Mouse (Mus musculus) kidney, postnatal 0 days (tissue): ENCODE data around the gene Slc16a6. TPM values are rescaled to one million over a fixed set of nuclear protein-coding genes. Genes with fewer than 3 reads are reported as not detected.

Experiments used
- ATAC-seq: fragments of 200-750 bp; cut with Nextera tagmentation; replicated peaks from 2 replicates; pipeline ENCODE4 v1.8.0; 2017; ENCODE audit warnings: low read depth, moderate number of reproducible peaks, moderate TSS enrichment, moderate library complexity; ENCODE audit not compliant: low FRiP score
- DNase-seq: peaks from one replicate; pipeline ENCODE4 v3.0.0-alpha.2; 2016; ENCODE audit warnings: low spot score
- H3K27ac ChIP-seq: fragments of 300-500 bp; sonication (generic); 2 replicates; pipeline ENCODE4 v1.5.1; 2014; ENCODE audit warnings: mild to moderate bottlenecking
- H3K27me3 ChIP-seq: fragments of 300-500 bp; sonication (generic); 2 replicates; pipeline ENCODE4 v1.6.1; 2014; ENCODE audit warnings: low read length, mixed read lengths; ENCODE audit not compliant: insufficient read depth
- H3K36me3 ChIP-seq: fragments of 300-500 bp; sonication (generic); 2 replicates; pipeline ENCODE4 v1.6.1; 2014; ENCODE audit warnings: low read length, mixed read lengths; ENCODE audit not compliant: insufficient read depth
- H3K4me1 ChIP-seq: fragments of 300-500 bp; sonication (generic); replicated peaks from 2 replicates; pipeline ENCODE4 v1.6.1; 2014; ENCODE audit warnings: antibody characterized with exemption, low read length, mixed read lengths; ENCODE audit not compliant: insufficient read depth
- H3K4me2 ChIP-seq: fragments of 300-500 bp; sonication (generic); 2 replicates; pipeline ENCODE4 v1.6.1; 2014; ENCODE audit warnings: mild to moderate bottlenecking, low read length, moderate library complexity, mixed read lengths
- H3K4me3 ChIP-seq: fragments of 300-500 bp; sonication (generic); replicated peaks from 2 replicates; pipeline ENCODE4 v1.5.1; 2014; ENCODE audit warnings: low read depth, low read length
- H3K9ac ChIP-seq: fragments of 300-500 bp; sonication (generic); 2 replicates; pipeline ENCODE4 v1.6.1; 2014; ENCODE audit warnings: low read depth, low read length
- H3K9me3 ChIP-seq: fragments of 300-500 bp; sonication (generic); replicated peaks from 2 replicates; pipeline ENCODE4 v1.6.1; 2016; ENCODE audit warnings: low read length, inconsistent platforms, mixed read lengths
- CTCF ChIP-seq: IDR thresholded peaks from 2 replicates; pipeline ENCODE4 v1.5.1; 2016; ENCODE audit warnings: antibody characterized with exemption, low read depth, mild to moderate bottlenecking, moderate library complexity
- WGBS: fragments of 180-500 bp; shearing (Covaris S2); extraction: QIAGEN DNeasy Blood & Tissue Kit; methylation state at CpG from one replicate; pipeline ENCODE4 v1.1.7; 2014; 5-methylcytosine and 5-hydroxymethylcytosine counted together
- polyA plus RNA-seq: library from polyadenylated mRNA; unstranded; fragments of >200 nt; fragmentation: Nextera tagmentation; extraction: Ambion mirVana; gene quantifications from 2 replicates; pipeline ENCODE4 v1.2.1, GENCODE M21; 2015

Gene Slc16a6
- polyA plus RNA-seq, 1 experiment from 2014 or later, result 5.3 TPM

DNA sequence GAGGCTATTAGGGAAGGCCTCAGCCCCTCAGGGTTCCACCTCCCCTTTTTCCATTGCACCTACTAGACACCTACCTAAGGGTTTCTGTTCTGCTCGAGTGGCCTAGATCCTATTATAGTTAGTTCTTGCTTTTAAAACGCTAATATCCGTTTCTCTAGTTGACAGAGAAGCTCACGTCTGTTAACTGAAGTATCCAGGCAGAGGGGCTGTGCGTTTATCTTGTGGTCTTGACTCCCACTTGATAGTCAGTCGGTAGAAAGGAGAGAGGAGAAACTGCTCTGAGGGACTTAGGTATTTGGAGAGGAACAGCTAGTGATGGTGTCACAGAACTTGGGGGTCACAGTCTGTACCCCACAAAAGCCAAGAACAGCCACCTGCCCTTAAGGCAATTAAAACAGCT, 3.3 kb upstream of the Slc16a6 start:
- Histone ChIP-seq H3K4me3 (no peak overlapping the region), H3K9ac (no peak overlapping the region), H3K4me2 (no peak overlapping the region), H3K27me3 (no peaks in the 10 kb centered on the region), H3K9me3 (no peaks in the 10 kb centered on the region), H3K27ac (no peak overlapping the region), H3K36me3 (no peaks in the 10 kb centered on the region), H3K4me1 (no peaks in the 10 kb centered on the region; the same call in 1 of the 2 replicates)
- no peak for DNase-seq
- WGBS, result 52% methylated on average over 6 of the region's 6 CpGs
- ATAC-seq, result no peak
- no peak for TF ChIP-seq CTCF

DNA sequence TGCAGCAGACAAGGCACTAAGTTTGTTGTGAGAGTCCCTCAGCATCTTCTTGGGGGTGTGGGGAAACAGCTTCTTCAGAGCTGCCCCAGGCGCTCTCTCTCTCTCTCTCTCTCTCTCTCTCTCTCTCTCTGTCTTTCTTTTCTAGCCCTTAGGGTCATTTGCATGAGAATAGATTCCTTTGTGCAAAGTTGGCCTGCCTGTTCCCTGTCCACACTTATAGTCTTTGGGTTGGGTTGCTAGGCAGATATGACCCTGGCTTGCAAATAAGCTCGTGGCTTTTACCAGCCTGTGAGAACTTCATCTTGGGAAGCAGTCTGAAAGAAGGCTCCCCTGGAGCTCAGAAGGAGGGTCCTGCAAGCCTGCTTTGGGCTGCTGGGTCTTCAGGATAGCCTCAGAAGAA, 2.8 kb upstream of the Slc16a6 start:
- no peak for ATAC-seq
- H3K36me3 ChIP-seq, result no peaks in the 10 kb centered on the region
- H3K4me1 ChIP-seq, result no peaks in the 10 kb centered on the region; the same call in 1 of the 2 replicates
- 62% methylated on average over 2 of the region's 2 CpGs for WGBS
- H3K4me2 ChIP-seq, result no peak overlapping the region
- H3K4me3 ChIP-seq, result no peak overlapping the region
- H3K27me3 ChIP-seq, result no peaks in the 10 kb centered on the region
- no peak for DNase-seq
- H3K9me3 ChIP-seq, result no peaks in the 10 kb centered on the region
- no peak overlapping the region for H3K9ac ChIP-seq
- TF ChIP-seq CTCF, result no peak
- no peak overlapping the region for H3K27ac ChIP-seq

DNA sequence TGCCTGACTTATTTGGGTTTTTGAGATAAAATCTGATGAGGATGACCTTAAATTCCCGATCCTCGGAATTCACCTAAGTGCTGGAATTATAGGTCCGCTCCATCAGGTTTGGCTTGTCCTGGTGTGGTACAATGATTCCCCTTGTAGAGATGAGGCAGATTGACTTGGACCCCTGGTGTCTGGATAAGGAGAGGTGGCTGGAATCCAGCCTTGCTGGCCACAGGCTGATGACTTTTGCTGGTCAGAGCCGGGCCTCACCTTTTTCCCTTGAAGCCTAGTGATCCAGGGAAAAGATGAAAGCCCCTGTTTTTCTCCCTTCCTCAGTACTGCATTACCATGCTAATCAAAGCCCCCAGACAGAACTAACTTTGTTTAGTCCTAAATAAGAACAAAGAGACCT, 2.3 kb upstream of the Slc16a6 start:
- H3K4me1 ChIP-seq, result no peaks in the 10 kb centered on the region; the same call in 1 of the 2 replicates
- H3K9ac ChIP-seq, result no peak overlapping the region
- H3K27ac ChIP-seq, result no peak overlapping the region
- H3K4me2 ChIP-seq, result no peak overlapping the region
- H3K27me3 ChIP-seq, result no peaks in the 10 kb centered on the region
- no peak overlapping the region for H3K4me3 ChIP-seq
- ATAC-seq (no peak), DNase-seq (no peak)
- no peaks in the 10 kb centered on the region for H3K9me3 ChIP-seq
- no peak for TF ChIP-seq CTCF
- 83% methylated on average over 4 of the region's 4 CpGs for WGBS
- H3K36me3 ChIP-seq, result no peaks in the 10 kb centered on the region

DNA sequence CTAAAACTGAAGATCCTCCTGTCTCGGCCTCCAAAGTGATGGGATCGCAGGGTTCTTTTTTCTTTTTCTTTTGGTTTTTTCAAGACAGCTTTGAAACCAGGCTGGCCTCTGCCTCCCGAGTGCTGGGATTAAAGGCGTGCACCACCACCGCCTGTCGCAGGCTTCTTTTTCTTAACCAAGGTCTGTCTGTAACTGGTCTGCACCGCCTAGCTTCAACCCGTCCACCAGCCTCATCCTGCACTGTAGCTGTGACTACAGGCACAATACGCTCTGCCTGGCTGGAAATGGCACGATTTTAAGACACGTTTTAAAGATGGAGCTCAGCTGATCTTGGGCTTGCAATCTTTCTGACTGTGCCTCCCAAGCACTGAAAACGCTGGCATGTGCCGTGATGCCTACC, 1.4 kb upstream of the Slc16a6 start:
- ATAC-seq, result no peak
- Histone ChIP-seq H3K36me3 (no peaks in the 10 kb centered on the region), H3K9ac (no peak overlapping the region), H3K27ac (no peak overlapping the region), H3K27me3 (no peaks in the 10 kb centered on the region), H3K4me2 (no peak overlapping the region), H3K4me3 (no peak overlapping the region), H3K4me1 (no peaks in the 10 kb centered on the region; the same call in 1 of the 2 replicates), H3K9me3 (no peaks in the 10 kb centered on the region)
- 87% methylated on average over 13 of the region's 13 CpGs for WGBS
- TF ChIP-seq CTCF, result no peak
- DNase-seq, result no peak

DNA sequence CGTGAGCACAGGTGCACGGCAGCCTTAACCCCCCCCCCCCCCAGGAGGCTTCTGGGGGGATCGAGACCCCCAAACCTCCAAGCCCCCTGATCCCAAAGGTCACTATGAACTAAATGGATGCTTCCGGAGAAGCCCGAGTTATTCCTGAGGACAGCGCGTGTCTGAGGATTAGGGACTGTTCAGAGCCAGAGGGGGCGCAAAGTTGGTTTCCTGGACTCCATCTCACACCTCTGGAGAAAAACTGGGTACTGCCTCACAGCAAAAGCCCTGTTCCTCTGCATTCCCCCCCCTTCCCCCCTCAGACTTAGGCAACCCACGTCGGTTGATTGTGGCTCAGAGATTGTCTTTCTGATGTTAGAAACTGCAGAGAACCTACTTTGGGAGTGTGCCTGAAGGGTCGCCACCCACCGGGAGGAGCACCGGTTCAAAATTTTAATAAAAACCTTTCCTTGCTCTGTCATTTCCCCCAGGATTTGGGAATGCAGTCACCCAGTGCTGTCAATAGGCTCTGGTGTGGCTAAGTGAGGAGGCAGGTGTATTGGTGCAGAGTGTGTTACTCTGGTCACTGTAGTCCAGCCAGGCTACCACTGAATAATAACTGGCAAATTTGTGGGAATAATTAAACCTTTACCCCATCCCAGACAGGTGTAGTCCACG, 816 bp upstream of the Slc16a6 start:
- Histone ChIP-seq H3K9me3 (no peaks in the 10 kb centered on the region), H3K9ac (peak overlapping the region; percentile 85), H3K4me3 (peak overlapping the region; percentile 81), H3K4me2 (peak overlapping the region; percentile 98), H3K27me3 (no peaks in the 10 kb centered on the region), H3K4me1 (no peaks in the 10 kb centered on the region; the same call in 1 of the 2 replicates), H3K36me3 (no peaks in the 10 kb centered on the region), H3K27ac (0 out of 2 replicates have a peak overlapping the region, but pooled peaks have one; percentile 22)
- no peak for ATAC-seq
- peak; percentile 65 for DNase-seq
- TF ChIP-seq CTCF, result peak; percentile 33; the same call in 1 of the 2 replicates
- whole genome bisulfite sequencing, result 11% methylated on average over 14 of the region's 14 CpGs

DNA sequence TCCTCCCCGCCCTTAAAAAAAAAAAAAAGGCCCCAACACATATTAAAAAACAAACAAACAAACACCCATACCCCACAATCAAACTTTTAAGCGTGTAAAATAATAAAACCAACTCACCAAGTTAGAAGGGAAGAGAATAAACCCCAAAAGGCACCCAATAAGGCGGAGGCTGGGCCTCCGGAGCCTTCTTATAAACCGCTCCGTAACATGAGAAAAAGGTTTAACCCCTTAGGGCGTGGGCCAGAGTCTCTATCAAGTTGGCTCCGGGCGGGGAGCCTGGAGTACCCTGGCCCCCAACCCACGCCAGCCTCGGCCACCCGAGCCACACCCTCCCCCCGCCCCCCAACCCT, 602 bp downstream of the Slc16a6 start:
- Histone ChIP-seq H3K27ac (peak overlapping the region; percentile 84), H3K27me3 (no peaks in the 10 kb centered on the region), H3K4me1 (no peaks in the 10 kb centered on the region; the same call in 1 of the 2 replicates), H3K4me2 (peak overlapping the region; percentile 98), H3K9me3 (no peaks in the 10 kb centered on the region), H3K36me3 (no peaks in the 10 kb centered on the region), H3K4me3 (peak overlapping the region; percentile 81), H3K9ac (peak overlapping the region; percentile 85)
- DNase-seq (peak; percentile 71), ATAC-seq (no peak; the same call in 1 of the 2 replicates)
- TF ChIP-seq CTCF, result no peak
- WGBS, result 0% methylated on average over 13 of the region's 13 CpGs
